Mouse (Mus musculus) cortical plate, adult 2 months (tissue): ENCODE measurements around the gene Zfp456.

ENCODE experiments used
- CTCF ChIP-seq: fragments of 200-500 bp; IDR thresholded peaks from 2 replicates; pipeline ENCODE4 v1.5.1; 2011; ENCODE audit warnings: mild to moderate bottlenecking, control low read depth, low read length; ENCODE audit not compliant: insufficient read depth; ENCODE audit errors: extremely low read depth
- POLR2A ChIP-seq: fragments of 200-500 bp; IDR thresholded peaks from 2 replicates; pipeline ENCODE4 v1.6.1; 2011; ENCODE audit warnings: mild to moderate bottlenecking, low read length, control low read depth; ENCODE audit not compliant: insufficient read depth; ENCODE audit errors: extremely low read depth

DNA sequence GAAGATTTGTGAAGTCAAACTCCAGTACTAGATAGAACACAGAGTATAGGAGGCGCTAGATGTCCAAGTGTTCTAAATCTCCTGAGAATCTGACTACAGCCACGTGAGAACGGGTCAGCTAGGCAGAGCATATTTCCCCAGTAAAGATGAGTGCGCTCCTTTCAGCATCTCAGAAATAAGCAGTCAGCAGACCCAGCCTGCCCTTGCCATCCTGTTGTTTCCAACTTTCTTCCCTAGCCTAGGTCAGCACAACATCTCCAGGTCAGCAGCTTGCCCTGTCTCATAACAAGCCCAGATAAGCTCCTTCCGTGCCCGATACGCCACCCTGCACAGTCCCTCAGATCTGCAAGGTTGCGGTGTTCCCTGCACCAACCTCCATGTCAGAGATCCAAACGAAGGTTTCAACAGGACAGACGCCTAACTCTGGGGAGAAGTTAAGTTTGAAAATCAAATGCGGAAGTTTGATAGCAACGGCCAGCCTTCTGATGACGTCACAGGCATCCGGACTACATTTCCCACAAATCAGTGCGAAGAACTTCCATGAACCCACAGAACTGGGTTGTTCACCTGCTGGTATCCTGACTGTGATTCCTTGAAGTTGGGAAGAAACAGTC lies 15.4 kb downstream of the Zfp456 start, which contains the start of the genes Gm28044 and Zfp953:
- no peak for TF ChIP-seq POLR2A
- no peak for TF ChIP-seq CTCF
